In the genomic region with DNA sequence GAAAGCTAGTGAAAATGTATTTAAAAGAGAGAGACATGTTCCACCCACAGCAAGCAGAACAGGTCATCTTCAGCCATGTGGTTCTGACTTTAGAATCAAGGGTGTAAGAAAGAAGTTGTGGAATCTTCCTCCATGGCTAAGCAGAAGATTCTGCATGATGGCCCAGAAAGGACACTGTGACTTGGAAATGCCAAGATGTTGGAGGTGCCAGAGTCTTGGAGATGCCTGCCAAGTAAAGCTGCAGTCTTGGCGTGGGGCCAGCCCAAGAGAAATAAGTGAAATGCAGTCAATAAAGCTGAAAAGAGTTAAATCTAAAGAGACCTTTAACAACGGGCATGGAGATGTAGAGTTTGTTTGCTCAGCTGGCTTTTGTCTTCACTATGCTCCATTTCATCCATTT, we compare ENCODE assay signal across 16 mouse cellular contexts. TPM values are rescaled to one million over a fixed set of nuclear protein-coding genes. Genes with fewer than 3 reads are reported as not detected.
A peak's percentile ranks its signal among the peaks of the same experiment; 100 is the strongest.
DNase-seq lines count a peak whose midpoint lies in the region; ATAC-seq and TF ChIP-seq lines count a peak whose summit lies in the region.
"Had no signal": no experiment of that assay in that cellular context is flagged by ENCODE, and none has a peak within 500 bp of the region (broad histone marks: within the 10 kb centered on the region; RNA-seq: fewer than 3 reads in every experiment).

No protein-coding gene starts in this region.

- no peak overlapping the region for H3K9ac ChIP-seq in kidney, embryonic 15.5 days
- H3K9ac ChIP-seq: embryonic facial prominence, embryonic 12.5 days; forebrain, embryonic 15.5 days; intestine, embryonic 15.5 days had no signal

- H3K4me2 ChIP-seq in kidney, embryonic 15.5 days, result no peak overlapping the region
- H3K4me2 ChIP-seq: embryonic facial prominence, embryonic 12.5 days; forebrain, embryonic 15.5 days; intestine, embryonic 15.5 days; liver, embryonic 11.5 days had no signal

- H3K27ac ChIP-seq in kidney, embryonic 15.5 days, result no peak overlapping the region
- H3K27ac ChIP-seq: embryonic facial prominence, embryonic 12.5 days; forebrain, embryonic 15.5 days; intestine, embryonic 15.5 days had no signal

- H3K27me3 ChIP-seq in kidney, embryonic 15.5 days, result no peaks in the 10 kb centered on the region
- H3K27me3 ChIP-seq: embryonic facial prominence, embryonic 12.5 days; forebrain, embryonic 15.5 days; intestine, embryonic 15.5 days had no signal

- H3K36me3 ChIP-seq in kidney, embryonic 15.5 days, result no peaks in the 10 kb centered on the region
- H3K36me3 ChIP-seq: embryonic facial prominence, embryonic 12.5 days; forebrain, embryonic 15.5 days; intestine, embryonic 15.5 days had no signal

- H3K4me1 ChIP-seq in kidney, embryonic 15.5 days, result no peaks in the 10 kb centered on the region
- H3K4me1 ChIP-seq: embryonic facial prominence, embryonic 12.5 days; forebrain, embryonic 15.5 days; intestine, embryonic 15.5 days had no signal

- no peak for TF ChIP-seq POLR2A in brain, embryonic 14.5 days (IDR thresholded peaks at IDR 0.05; ENCODE audit: borderline replicate concordance, extremely low read depth, insufficient read depth, insufficient read length, poor library complexity, severe bottlenecking)

- H3K4me3 ChIP-seq in kidney, embryonic 15.5 days (replicated peaks), result no peak overlapping the region
- H3K4me3 ChIP-seq: embryonic facial prominence, embryonic 12.5 days; forebrain, embryonic 15.5 days; intestine, embryonic 15.5 days had no signal

- no peak for ATAC-seq in kidney, embryonic 15.5 days (replicated peaks; ENCODE audit: low FRiP score)
- ATAC-seq: forebrain, embryonic 15.5 days; intestine, embryonic 15.5 days had no signal

- peak; percentile 30 for DNase-seq in adrenal gland, postnatal 14 days
- no peak for DNase-seq in adrenal gland, adult 8-10 months
- DNase-seq in kidney, postnatal 25 days, result peak; percentile 2 to 35
- peak; percentile 30 for DNase-seq in brain, embryonic 14.5 days (ENCODE audit: low read depth)
- DNase-seq in left cerebral cortex, postnatal 14 days (ENCODE audit: low spot score in 2 of 2), result peak; percentile 6 to 40
- no peak for DNase-seq in B cell, adult 2 months
- DNase-seq in embryo, embryonic 10.5 days (ENCODE audit: low spot score), result no peak
- DNase-seq: heart, postnatal 14 days; lung, postnatal 4 days; thymus, adult 2 months had no signal

- H3K9me3 ChIP-seq in kidney, embryonic 15.5 days (replicated peaks), result no peaks in the 10 kb centered on the region
- H3K9me3 ChIP-seq: embryonic facial prominence, embryonic 12.5 days; forebrain, embryonic 15.5 days; intestine, embryonic 15.5 days had no signal

- 66% methylated on average over 2 of the region's 2 CpGs for WGBS in kidney, embryonic 15.5 days

- TF ChIP-seq CTCF in brain, embryonic 14.5 days (IDR thresholded peaks at IDR 0.05; ENCODE audit: borderline replicate concordance, extremely low read depth, insufficient read depth, insufficient read length), result no peak

- intact Hi-C loops in left cerebral cortex, postnatal 14 days (cut with DNase I), result no loop called here

RNA-seq across cellular contexts. Expression of gene Fgf14, which starts 42.0 kb away (rescaled TPM):
- total RNA-seq in adrenal gland, postnatal 14 days (2021), result 0.85 and 1.6 TPM in 2 replicates
- 1 to 10 TPM; 1.1 to 2.9 (median 1.6) TPM for total RNA-seq in adrenal gland, adult 8-10 months (2022)
- polyA plus RNA-seq in kidney, embryonic 15.5 days (2015; fragmentation: Nextera tagmentation; extraction: Ambion mirVana), result 0.22 and 0.35 TPM in 2 replicates
- polyA plus RNA-seq in brain, embryonic 14.5 days (2012; rRNA removed), result 10.9 and 13.4 TPM in 2 replicates
- 10 to 100 TPM; 47.5 to 53.0 TPM for total RNA-seq in left cerebral cortex, postnatal 14 days (2021)
- total RNA-seq: granulocyte monocyte progenitor cell, adult 5-6 weeks had no signal

Comparison
In these comparisons a context has a peak if more than half of its experiments do, and no peak if none do; other contexts are left out.
1. DNase-seq: peak in adrenal gland, postnatal 14 days (single experiment), kidney, postnatal 25 days (2 of 2), brain, embryonic 14.5 days (single experiment) and left cerebral cortex, postnatal 14 days (2 of 2); none in adrenal gland, adult 8-10 months (single experiment), B cell, adult 2 months (0 of 2) and embryo, embryonic 10.5 days (single experiment).
2. RNA of gene Fgf14, which starts 42.0 kb away (total RNA-seq): 47.5 to 53.0 TPM in left cerebral cortex, postnatal 14 days; 1.1 to 2.9 TPM in adrenal gland, adult 8-10 months and 0.85 to 1.6 TPM in adrenal gland, postnatal 14 days; every median in the first group is over 10 times any median in the second.